Mouse (Mus musculus) C2C12 (cell line): ENCODE measurements around the gene Tmem213.

Source experiments
- CTCF ChIP-seq: IDR thresholded peaks from one replicate; pipeline ENCODE4 v1.5.1; 2011; ENCODE audit not compliant: control insufficient read depth, insufficient read depth, insufficient read length
- MAX ChIP-seq: IDR thresholded peaks from one replicate; pipeline ENCODE4 v1.6.1; 2011; ENCODE audit warnings: mild to moderate bottlenecking, control low read depth
- MYOD1 ChIP-seq: IDR thresholded peaks from one replicate; pipeline ENCODE4 v1.6.1; 2011; ENCODE audit warnings: low read depth; ENCODE audit not compliant: control insufficient read depth, insufficient read length
- USF1 ChIP-seq: IDR thresholded peaks from one replicate; pipeline ENCODE4 v1.6.1; 2011; ENCODE audit warnings: low read depth, mild to moderate bottlenecking, control low read depth, moderate library complexity

GRCm38 (mm10) chr6:38160102-38160501 lies 51.0 kb downstream of the Tmem213 start:
- no peak for TF ChIP-seq MAX
- peak; percentile 52 for TF ChIP-seq CTCF
- no peak for TF ChIP-seq USF1
- no peak for TF ChIP-seq MYOD1
